Mouse (Mus musculus): ENCODE data around the gene Alg9. TPM values are rescaled to one million over a fixed set of nuclear protein-coding genes. Genes with fewer than 3 reads are reported as not detected.

Alg9 gene
- polyA plus RNA-seq, 1 experiment from 2014 or later = 34.1 TPM

DNA sequence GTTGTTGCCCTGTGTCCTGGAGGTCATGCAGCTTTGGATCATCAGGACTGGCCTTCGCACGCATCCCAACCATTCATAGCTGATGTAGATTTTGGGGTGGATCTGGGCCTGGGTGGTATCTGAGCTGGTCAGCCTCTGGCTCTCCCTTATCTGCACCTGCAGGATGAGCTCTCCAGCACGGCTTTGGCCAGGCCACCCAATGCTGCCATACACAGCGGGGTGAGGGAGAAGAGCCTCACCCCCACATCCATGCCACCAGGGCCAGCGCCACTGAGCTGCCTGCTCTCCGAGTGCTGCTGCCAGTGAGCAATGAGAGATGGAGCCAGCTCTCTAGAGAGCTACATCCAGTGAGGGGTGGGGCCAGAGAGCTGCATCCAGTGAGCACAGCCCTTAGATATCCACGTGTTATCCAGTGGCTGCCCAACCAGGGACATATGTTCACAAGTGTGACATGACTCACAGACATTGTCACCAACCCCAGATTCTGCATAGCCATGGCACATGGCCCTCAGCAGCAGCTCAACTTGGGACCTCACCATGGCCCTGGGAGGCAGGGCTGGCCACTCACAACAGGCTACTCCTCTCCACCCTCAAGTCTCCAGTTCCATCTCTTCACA lies 28.3 kb downstream of the Alg9 start:
- no peak overlapping the region for H3K27ac ChIP-seq
- no peak for ATAC-seq (ENCODE audit: low FRiP score, low read depth)
- H3K27me3 ChIP-seq = no peaks in the 10 kb centered on the region
- no peaks in the 10 kb centered on the region for H3K9me3 ChIP-seq
- H3K9ac ChIP-seq = no peak overlapping the region
- 91% methylated on average over 7 of the region's 7 CpGs for WGBS
- H3K36me3 ChIP-seq = peaks cover 91% of the 10 kb centered on the region
- H3K4me1 ChIP-seq = no peaks in the 10 kb centered on the region
- no peak overlapping the region for H3K4me3 ChIP-seq
- H3K4me2 ChIP-seq (replicated peaks) = no peak overlapping the region

DNA sequence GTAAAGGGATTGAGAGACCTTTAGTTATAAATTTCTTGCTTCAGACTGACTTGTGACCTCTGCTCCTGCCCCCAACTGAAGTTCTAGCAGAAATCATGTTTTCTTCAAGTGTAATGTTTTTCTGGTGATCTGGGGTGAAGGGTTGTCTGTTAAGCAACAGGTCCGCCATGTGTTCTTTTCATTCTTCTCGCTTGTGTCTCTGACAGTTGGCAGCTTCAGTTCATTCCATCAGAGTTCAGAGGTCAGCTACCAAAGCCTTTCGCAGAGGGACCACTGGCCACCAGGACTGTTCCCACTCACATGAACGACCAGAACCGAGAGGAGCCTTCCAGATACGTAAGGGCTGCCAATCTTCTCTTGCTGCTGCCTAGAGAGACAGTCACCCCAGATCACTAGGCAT lies 33.7 kb downstream of the Alg9 start:
- ATAC-seq (ENCODE audit: low FRiP score, low read depth) = no peak
- H3K36me3 ChIP-seq = peaks cover 86% of the 10 kb centered on the region

DNA sequence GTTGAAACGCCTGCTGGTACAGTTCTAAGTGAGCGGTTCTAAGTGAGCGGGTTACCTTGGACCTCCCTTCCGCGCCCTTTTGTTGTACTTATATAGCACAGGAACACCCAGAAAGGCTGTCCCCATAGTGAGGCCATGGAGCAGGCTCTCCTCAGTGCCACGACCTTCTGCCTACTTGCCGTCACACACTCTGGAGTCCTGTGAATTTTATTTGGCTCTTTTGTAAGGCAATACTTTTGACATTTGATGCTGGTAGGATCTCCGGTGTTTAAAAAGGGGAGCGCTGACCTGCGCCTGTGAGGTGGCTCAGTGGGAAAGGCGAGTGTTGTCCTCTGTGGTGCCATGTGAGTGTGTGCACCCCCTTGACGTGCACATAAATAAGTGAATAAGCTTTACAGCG lies 34.3 kb downstream of the Alg9 start:
- H3K4me2 ChIP-seq (replicated peaks) = no peak overlapping the region
- H3K9ac ChIP-seq = no peak overlapping the region
- H3K4me3 ChIP-seq = no peak overlapping the region
- 85% methylated on average over 13 of the region's 13 CpGs for WGBS
- H3K9me3 ChIP-seq = no peaks in the 10 kb centered on the region
- H3K36me3 ChIP-seq = peaks cover 88% of the 10 kb centered on the region
- H3K27me3 ChIP-seq = no peaks in the 10 kb centered on the region
- no peak for ATAC-seq (ENCODE audit: low FRiP score, low read depth)
- no peaks in the 10 kb centered on the region for H3K4me1 ChIP-seq
- H3K27ac ChIP-seq = no peak overlapping the region

More for the DNA sequence above, 33.7 kb downstream of the Alg9 start:
- no peak overlapping the region for H3K4me3 ChIP-seq
- H3K9me3 ChIP-seq = no peaks in the 10 kb centered on the region
- H3K4me1 ChIP-seq = no peaks in the 10 kb centered on the region
- H3K4me2 ChIP-seq (replicated peaks) = no peak overlapping the region
- WGBS = 84% methylated on average over 6 of the region's 6 CpGs
- H3K9ac ChIP-seq = no peak overlapping the region
- no peaks in the 10 kb centered on the region for H3K27me3 ChIP-seq
- no peak overlapping the region for H3K27ac ChIP-seq

DNA sequence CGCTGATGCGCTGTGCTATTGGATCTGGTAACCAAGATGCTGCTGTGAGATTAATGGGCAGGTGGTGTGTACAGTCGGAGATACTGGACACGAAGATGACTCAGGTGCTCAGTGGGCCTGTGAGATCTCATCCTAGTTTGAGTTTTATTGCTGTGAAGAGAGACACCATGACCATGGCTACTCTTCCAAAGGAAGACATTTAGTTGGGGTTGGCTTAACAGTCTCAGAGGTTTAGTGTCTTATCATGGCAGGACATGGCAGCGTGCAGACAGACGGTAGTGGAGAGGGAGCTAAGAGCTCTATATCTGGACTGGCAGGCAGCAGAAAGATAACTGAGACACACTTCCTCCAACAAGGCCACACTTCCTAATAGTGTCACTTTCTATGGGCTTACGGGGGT lies 36.4 kb downstream of the Alg9 start:
- 96% methylated on average over 7 of the region's 7 CpGs for WGBS
- Histone ChIP-seq H3K36me3 (peaks cover 83% of the 10 kb centered on the region), H3K27ac (no peak overlapping the region), H3K4me3 (no peak overlapping the region), H3K4me1 (no peaks in the 10 kb centered on the region), H3K27me3 (no peaks in the 10 kb centered on the region), H3K9me3 (no peaks in the 10 kb centered on the region), H3K4me2 (replicated peaks) (no peak overlapping the region), H3K9ac (no peak overlapping the region)
- no peak for ATAC-seq (ENCODE audit: low FRiP score, low read depth)

DNA sequence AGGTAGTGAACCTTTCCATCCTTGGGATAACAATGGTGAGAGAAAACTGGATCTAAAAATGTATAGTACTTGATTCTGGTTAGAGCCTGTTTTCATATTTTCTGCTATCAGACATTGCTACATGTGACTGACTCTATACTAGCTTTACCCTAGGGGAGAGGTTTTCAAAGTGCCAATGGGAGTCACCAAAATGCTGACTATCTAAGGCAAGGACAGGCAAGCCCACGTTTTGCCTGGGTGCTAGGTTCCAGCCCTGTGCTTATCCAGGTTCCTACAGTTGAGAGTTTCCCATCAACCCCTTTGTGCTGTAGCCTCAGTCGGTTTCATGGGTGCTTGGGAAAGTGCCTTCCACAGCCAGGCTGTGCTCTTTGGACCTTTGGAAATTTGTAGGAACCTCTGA lies 36.9 kb downstream of the Alg9 start:
- H3K27ac ChIP-seq = no peak overlapping the region
- no peaks in the 10 kb centered on the region for H3K9me3 ChIP-seq
- no peak for ATAC-seq (ENCODE audit: low FRiP score, low read depth)
- H3K9ac ChIP-seq = no peak overlapping the region
- peaks cover 82% of the 10 kb centered on the region for H3K36me3 ChIP-seq
- no peak overlapping the region for H3K4me3 ChIP-seq
- 79% methylated on average over 2 of the region's 2 CpGs for WGBS
- H3K27me3 ChIP-seq = no peaks in the 10 kb centered on the region
- H3K4me1 ChIP-seq = no peaks in the 10 kb centered on the region
- H3K4me2 ChIP-seq (replicated peaks) = no peak overlapping the region

DNA sequence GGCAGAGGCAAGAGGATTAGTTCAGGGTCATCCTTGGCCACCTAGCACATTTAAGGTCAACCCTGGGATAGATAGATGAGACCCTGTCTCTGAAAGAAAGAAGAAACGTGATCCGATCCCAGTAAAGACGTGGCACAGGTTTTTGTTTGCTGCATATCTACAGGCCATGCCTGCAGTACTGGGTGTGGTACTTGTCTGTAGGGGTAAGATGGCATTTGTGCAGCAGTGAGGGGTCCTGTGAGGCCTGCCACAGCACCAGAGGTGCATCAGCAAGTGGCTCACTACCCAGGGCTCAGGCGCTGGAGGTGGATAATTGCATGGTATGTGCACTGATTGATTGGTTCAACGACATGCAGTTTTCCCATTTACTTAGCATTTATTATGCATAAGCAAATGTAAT lies 39.0 kb downstream of the Alg9 start:
- no peak overlapping the region for H3K27ac ChIP-seq
- no peaks in the 10 kb centered on the region for H3K27me3 ChIP-seq
- ATAC-seq (ENCODE audit: low FRiP score, low read depth) = no peak
- 94% methylated on average over 5 of the region's 5 CpGs for WGBS
- no peak overlapping the region for H3K4me3 ChIP-seq
- no peak overlapping the region for H3K9ac ChIP-seq
- H3K4me1 ChIP-seq = no peaks in the 10 kb centered on the region
- no peak overlapping the region for H3K4me2 ChIP-seq (replicated peaks)
- peaks cover 81% of the 10 kb centered on the region for H3K36me3 ChIP-seq
- H3K9me3 ChIP-seq = no peaks in the 10 kb centered on the region

DNA sequence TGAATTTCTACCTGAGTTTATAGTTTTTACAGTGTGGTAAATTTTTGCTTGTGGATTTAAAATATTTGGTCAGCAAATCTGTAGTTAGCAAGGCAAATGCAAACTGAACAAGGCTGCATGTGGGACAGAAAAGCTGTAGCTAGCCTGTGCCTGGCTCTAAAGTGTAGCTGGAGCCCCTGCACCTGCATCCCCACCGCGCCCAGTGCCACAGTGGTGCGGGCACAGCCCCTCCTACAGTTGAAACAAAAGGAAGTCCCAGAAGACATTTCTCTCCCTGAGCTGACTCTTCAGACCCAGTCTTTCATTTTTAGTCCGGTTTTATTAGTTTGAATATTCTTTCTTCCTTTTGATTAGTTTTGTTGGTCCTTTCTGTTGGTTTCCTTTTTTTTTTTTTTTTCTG lies 40.8 kb downstream of the Alg9 start:
- Histone ChIP-seq H3K27ac (no peak overlapping the region), H3K9me3 (no peaks in the 10 kb centered on the region), H3K9ac (no peak overlapping the region), H3K36me3 (peaks cover 71% of the 10 kb centered on the region), H3K27me3 (no peaks in the 10 kb centered on the region), H3K4me2 (replicated peaks) (no peak overlapping the region), H3K4me3 (no peak overlapping the region), H3K4me1 (no peaks in the 10 kb centered on the region)
- ATAC-seq (ENCODE audit: low FRiP score, low read depth) = no peak
- 97% methylated on average over 4 of the region's 4 CpGs for WGBS

DNA sequence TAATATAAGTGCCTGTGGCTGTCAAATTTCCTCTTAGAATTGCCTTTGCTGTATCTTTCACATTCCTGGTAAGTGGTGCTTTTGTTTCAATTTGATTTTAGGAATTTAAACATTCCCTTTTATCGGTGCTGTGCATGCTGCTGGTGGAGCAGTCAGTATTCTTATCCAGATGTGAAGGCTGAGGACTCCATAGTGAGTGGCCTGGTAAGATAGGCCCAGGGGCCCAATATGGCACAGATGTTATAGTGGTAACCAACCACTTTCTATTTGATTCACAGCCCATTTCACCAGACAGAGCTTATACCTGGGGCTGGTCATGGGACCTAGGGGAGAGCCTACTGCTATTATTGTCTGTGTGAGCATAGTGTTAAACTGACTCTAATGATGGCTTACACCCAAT lies 41.7 kb downstream of the Alg9 start:
- no peaks in the 10 kb centered on the region for H3K9me3 ChIP-seq
- H3K27me3 ChIP-seq = no peaks in the 10 kb centered on the region
- H3K9ac ChIP-seq = no peak overlapping the region
- ATAC-seq (ENCODE audit: low FRiP score, low read depth) = no peak
- no peak overlapping the region for H3K27ac ChIP-seq
- H3K36me3 ChIP-seq = peaks cover 73% of the 10 kb centered on the region
- H3K4me3 ChIP-seq = no peak overlapping the region
- H3K4me2 ChIP-seq (replicated peaks) = no peak overlapping the region
- no peaks in the 10 kb centered on the region for H3K4me1 ChIP-seq
- 90% methylated on average over 1 of the region's 1 CpGs for WGBS

DNA sequence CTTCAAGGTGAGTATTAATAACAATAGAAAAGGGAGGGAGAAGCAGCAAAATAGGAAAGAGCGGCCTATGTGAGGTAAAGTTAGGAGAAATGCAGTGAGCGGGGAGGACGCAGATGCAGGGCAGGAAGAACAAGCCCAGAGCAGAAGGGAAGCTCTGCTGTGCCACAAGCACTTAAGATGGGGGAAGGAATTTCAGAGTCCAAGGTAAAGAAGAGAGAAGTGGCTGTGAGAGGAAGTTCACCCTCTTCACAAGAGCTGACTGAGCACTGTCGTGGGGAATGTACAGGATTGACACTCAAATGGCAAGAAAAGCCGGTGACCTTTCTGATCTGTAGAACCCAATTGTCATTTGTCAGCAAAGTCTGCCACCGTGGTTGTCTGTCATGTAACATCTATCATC lies 43.2 kb downstream of the Alg9 start:
- Histone ChIP-seq H3K27ac (no peak overlapping the region), H3K4me1 (no peaks in the 10 kb centered on the region), H3K9ac (no peak overlapping the region), H3K4me3 (no peak overlapping the region), H3K9me3 (no peaks in the 10 kb centered on the region), H3K4me2 (replicated peaks) (no peak overlapping the region), H3K27me3 (no peaks in the 10 kb centered on the region), H3K36me3 (peaks cover 75% of the 10 kb centered on the region)
- ATAC-seq (ENCODE audit: low FRiP score, low read depth) = no peak
- 85% methylated on average over 6 of the region's 6 CpGs for WGBS

DNA sequence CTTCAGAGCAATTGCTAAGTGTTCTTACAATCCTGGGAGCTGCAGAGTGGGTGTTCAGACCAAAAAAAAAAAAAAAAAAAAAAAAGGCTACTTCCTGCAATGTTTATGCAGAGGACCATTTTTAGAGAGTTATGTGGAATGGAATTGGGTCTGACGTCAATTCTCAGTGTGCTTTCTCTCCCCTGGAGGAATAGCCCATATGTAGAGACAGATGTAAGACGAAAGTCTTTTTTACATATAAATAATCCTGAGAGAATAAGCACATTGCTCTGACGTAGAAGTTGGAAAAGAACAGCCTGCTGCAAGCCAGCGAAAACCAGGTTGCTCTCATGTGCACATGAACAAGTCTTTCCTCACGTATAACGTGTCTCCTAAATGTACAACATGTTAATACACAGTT lies 44.9 kb downstream of the Alg9 start:
- WGBS = 86% methylated on average over 6 of the region's 6 CpGs
- Histone ChIP-seq H3K9me3 (no peaks in the 10 kb centered on the region), H3K4me3 (no peak overlapping the region), H3K9ac (no peak overlapping the region), H3K27ac (no peak overlapping the region), H3K36me3 (peaks cover 73% of the 10 kb centered on the region), H3K4me2 (replicated peaks) (no peak overlapping the region), H3K27me3 (no peaks in the 10 kb centered on the region), H3K4me1 (no peaks in the 10 kb centered on the region)
- no peak for ATAC-seq (ENCODE audit: low FRiP score, low read depth)

DNA sequence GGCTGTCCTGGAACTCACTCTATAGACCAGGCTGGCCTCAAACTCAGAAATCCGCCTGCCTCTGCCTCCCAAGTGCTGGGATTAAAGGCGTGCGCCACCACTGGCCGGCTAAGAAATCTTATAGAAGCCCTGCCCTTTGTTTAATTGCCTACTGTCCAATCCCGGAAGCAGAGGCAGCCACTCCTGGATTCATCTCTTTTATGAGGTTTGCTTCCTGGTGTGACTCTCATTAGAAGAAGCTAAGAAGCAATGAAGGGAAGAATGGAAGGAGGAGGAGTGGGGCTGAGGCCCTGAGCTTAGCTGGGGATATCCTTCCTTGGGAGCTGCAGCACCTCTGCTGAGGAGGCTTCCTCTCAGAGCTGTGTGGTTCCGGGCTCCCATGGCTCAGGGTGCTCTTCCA lies 46.8 kb downstream of the Alg9 start:
- Histone ChIP-seq H3K4me3 (no peak overlapping the region), H3K4me2 (replicated peaks) (no peak overlapping the region), H3K27me3 (no peaks in the 10 kb centered on the region), H3K9ac (no peak overlapping the region), H3K9me3 (no peaks in the 10 kb centered on the region), H3K36me3 (peaks cover 68% of the 10 kb centered on the region), H3K27ac (no peak overlapping the region), H3K4me1 (no peaks in the 10 kb centered on the region)
- WGBS = 93% methylated on average over 6 of the region's 6 CpGs
- no peak for ATAC-seq (ENCODE audit: low FRiP score, low read depth)

DNA sequence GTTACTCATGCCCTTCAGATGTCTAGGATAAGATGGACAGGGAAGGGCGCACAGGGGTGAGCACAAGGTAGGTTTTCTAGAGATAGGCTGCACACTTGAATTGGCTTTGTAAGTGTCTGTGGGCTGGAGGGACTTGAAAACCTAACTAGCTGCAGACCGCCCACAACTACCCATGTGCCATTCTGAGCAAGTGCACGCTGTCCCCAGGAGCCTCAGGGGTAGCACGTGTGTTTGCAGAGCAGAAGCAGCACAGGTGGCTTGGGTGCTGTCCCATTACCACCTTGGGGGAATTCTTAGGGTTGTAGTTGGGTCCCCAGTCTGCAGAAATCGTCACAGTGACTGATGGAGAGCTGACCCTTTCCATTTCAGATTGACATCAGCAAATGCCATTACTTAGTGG lies 47.4 kb downstream of the Alg9 start:
- 93% methylated on average over 5 of the region's 5 CpGs for WGBS
- ATAC-seq (ENCODE audit: low FRiP score, low read depth) = no peak
- Histone ChIP-seq H3K9ac (no peak overlapping the region), H3K27me3 (no peaks in the 10 kb centered on the region), H3K9me3 (no peaks in the 10 kb centered on the region), H3K36me3 (peaks cover 62% of the 10 kb centered on the region), H3K4me1 (no peaks in the 10 kb centered on the region), H3K4me3 (no peak overlapping the region), H3K4me2 (replicated peaks) (no peak overlapping the region), H3K27ac (no peak overlapping the region)

DNA sequence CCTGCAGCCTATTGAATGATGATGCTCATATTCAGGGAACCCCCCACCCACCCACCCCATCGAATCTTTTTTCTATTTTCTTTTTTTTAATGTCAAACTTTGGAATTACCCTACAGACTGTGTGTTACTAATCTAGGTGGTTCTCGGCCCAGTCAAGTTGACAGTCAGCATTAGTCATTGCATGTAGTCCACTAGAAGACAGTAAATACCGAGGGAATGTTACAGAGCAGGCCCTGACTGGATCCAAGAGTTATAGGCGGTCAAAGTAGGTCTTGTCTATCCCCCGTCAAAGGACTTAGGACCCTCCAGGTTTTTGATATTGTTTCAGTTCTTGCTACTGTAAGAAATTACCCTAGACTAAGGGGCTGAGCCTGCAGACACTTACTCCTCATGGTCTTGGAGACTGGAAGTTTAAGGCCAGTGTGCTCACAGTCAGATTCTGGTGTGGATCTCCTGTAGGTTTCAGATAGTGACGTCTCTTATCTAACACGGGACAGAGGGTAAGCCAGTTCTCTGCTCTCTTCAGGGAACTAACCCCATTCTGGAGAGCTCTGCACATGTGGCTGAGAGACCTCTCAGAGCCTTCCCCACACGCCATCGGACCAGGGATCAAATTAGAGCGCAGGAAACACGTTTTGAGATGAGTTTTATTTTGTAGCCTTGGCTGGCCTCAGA lies 49.1 kb downstream of the Alg9 start:
- H3K4me3 ChIP-seq = no peak overlapping the region
- no peaks in the 10 kb centered on the region for H3K9me3 ChIP-seq
- H3K36me3 ChIP-seq = peaks cover 61% of the 10 kb centered on the region
- WGBS = 88% methylated on average over 11 of the region's 11 CpGs
- H3K9ac ChIP-seq = no peak overlapping the region
- H3K4me2 ChIP-seq (replicated peaks) = no peak overlapping the region
- H3K27ac ChIP-seq = no peak overlapping the region
- no peak for ATAC-seq (ENCODE audit: low FRiP score, low read depth)
- H3K4me1 ChIP-seq = no peaks in the 10 kb centered on the region
- no peaks in the 10 kb centered on the region for H3K27me3 ChIP-seq
